Mouse (Mus musculus) forebrain, embryonic 12.5 days (tissue): ENCODE data around the gene Lmod1. TPM values are rescaled to one million over a fixed set of nuclear protein-coding genes. Genes with fewer than 3 reads are reported as not detected.

ENCODE experiments used
- ATAC-seq: fragments of 200-750 bp; cut with Nextera tagmentation; 2 replicates; pipeline ENCODE4 v1.8.0; 2017; ENCODE audit warnings: moderate TSS enrichment; ENCODE audit not compliant: low FRiP score
- H3K27ac ChIP-seq: fragments of 300-500 bp; sonication (generic); 2 replicates; pipeline ENCODE4 v1.5.1; 2016; ENCODE audit warnings: mild to moderate bottlenecking
- H3K27me3 ChIP-seq: fragments of 300-500 bp; sonication (generic); 2 replicates; pipeline ENCODE4 v1.6.1; 2016; ENCODE audit warnings: mild to moderate bottlenecking
- H3K36me3 ChIP-seq: fragments of 300-500 bp; sonication (generic); replicated peaks from 2 replicates; pipeline ENCODE4 v1.6.1; 2016; ENCODE audit warnings: mild to moderate bottlenecking
- H3K4me1 ChIP-seq: fragments of 300-500 bp; sonication (generic); 2 replicates; pipeline ENCODE4 v1.6.1; 2016
- H3K4me2 ChIP-seq: fragments of 300-500 bp; sonication (generic); 2 replicates; pipeline ENCODE4 v1.6.1; 2016; ENCODE audit warnings: mild to moderate bottlenecking, moderate library complexity
- H3K4me3 ChIP-seq: fragments of 300-500 bp; sonication (generic); replicated peaks from 2 replicates; pipeline ENCODE4 v1.5.1; 2016; ENCODE audit warnings: mild to moderate bottlenecking
- H3K9ac ChIP-seq: fragments of 300-500 bp; sonication (generic); 2 replicates; pipeline ENCODE4 v1.6.1; 2016; ENCODE audit warnings: mild to moderate bottlenecking
- H3K9me3 ChIP-seq: fragments of 300-500 bp; sonication (generic); 2 replicates; pipeline ENCODE4 v1.6.1; 2016
- WGBS: fragments of 180-500 bp; shearing (Covaris S2); methylation state at CpG from one replicate; pipeline ENCODE4 v1.1.7; 2016; 5-methylcytosine and 5-hydroxymethylcytosine counted together
- polyA plus RNA-seq: library from polyadenylated mRNA; unstranded; fragments of >200 nt; fragmentation: Nextera tagmentation; extraction: Ambion mirVana; gene quantifications from 2 replicates; pipeline ENCODE4 v1.2.1, GENCODE M21; 2016

Lmod1 gene
- polyA plus RNA-seq, 1 experiment from 2014 or later, result 0.49 TPM

DNA sequence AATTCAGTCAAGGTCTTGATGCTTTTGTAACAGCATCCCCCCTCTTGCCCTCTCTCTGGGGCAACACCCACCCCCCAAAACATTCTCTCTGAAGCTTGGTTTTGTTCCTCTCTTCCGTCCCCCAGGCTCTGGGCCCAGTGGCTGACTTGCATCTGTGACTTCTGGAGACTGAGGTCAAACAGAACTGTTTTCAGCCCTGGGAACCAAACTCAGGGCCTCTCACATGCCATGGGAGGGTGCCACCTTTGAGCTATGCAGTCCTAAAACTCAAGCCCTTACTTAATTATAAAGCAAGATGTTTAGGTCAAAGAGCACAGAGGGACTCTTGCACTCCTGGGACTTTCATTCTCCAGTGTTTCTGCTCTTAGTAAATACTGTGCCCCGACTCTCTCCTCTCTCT, 1.3 kb downstream of the Lmod1 start:
- no peak for ATAC-seq
- no peak overlapping the region for H3K9ac ChIP-seq
- no peaks in the 10 kb centered on the region for H3K36me3 ChIP-seq
- 92% methylated on average over 2 of the region's 2 CpGs for WGBS
- no peak overlapping the region for H3K27ac ChIP-seq
- peaks cover 7% of the 10 kb centered on the region; the same call in 1 of the 2 replicates for H3K27me3 ChIP-seq
- H3K9me3 ChIP-seq, result no peaks in the 10 kb centered on the region
- no peak overlapping the region for H3K4me3 ChIP-seq
- H3K4me2 ChIP-seq, result no peak overlapping the region
- 0 out of 2 replicates have a peak, but pooled peaks cover 6% of the 10 kb centered on the region for H3K4me1 ChIP-seq

DNA sequence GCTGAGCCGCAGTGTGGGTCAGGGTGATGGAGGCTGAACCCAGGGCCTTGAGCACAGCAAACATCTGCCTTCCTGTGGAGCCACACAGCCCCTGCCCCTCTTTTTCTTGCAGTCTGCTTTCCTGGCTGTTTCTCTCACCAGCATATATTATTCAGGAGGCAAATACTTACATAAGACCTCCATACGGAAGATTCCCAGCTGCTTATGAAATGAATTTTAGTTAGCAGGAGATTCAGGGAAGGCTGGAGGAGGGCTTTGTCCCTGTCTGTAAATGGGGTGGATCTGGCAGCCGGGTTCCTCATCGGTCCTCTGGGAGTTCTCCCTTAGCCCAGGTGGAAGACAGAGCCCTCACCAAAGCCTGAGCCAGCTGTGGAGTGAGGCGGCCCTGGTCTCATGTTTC, 3.8 kb downstream of the Lmod1 start:
- peaks cover 4% of the 10 kb centered on the region; the same call in 1 of the 2 replicates for H3K27me3 ChIP-seq
- 65% methylated on average over 5 of the region's 5 CpGs for WGBS

DNA sequence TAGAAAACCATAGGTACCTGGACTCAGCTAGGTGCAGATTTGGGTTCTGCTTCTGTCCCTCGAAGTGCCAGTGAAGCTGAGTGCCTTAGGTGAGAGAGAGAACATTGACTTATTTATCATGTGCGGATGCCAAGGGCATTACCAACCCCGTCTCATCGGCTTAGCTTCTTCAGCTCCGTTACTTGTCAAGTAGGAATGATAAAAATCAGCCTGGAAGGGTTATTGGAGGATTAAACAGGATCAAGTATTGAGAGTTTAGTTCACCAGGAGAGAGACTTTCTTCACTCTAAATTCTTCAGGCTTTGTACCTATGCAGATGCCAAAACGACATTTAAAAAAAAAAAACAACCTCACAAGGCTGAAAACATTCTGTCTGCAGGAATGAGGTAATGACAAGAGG, 6.0 kb downstream of the Lmod1 start:
- no peak overlapping the region for H3K4me3 ChIP-seq
- H3K36me3 ChIP-seq, result no peaks in the 10 kb centered on the region
- no peak overlapping the region for H3K4me2 ChIP-seq
- no peak overlapping the region for H3K27ac ChIP-seq
- H3K27me3 ChIP-seq, result no peaks in the 10 kb centered on the region
- H3K9ac ChIP-seq, result no peak overlapping the region
- WGBS, result 80% methylated on average over 6 of the region's 6 CpGs
- H3K4me1 ChIP-seq, result no peaks in the 10 kb centered on the region
- H3K9me3 ChIP-seq, result no peaks in the 10 kb centered on the region
- ATAC-seq, result no peak

More for the DNA sequence above, 3.8 kb downstream of the Lmod1 start:
- Histone ChIP-seq H3K9me3 (no peaks in the 10 kb centered on the region), H3K4me3 (no peak overlapping the region), H3K4me2 (no peak overlapping the region), H3K36me3 (no peaks in the 10 kb centered on the region), H3K27ac (no peak overlapping the region), H3K9ac (no peak overlapping the region), H3K4me1 (0 out of 2 replicates have a peak, but pooled peaks cover 6% of the 10 kb centered on the region)
- ATAC-seq, result no peak

DNA sequence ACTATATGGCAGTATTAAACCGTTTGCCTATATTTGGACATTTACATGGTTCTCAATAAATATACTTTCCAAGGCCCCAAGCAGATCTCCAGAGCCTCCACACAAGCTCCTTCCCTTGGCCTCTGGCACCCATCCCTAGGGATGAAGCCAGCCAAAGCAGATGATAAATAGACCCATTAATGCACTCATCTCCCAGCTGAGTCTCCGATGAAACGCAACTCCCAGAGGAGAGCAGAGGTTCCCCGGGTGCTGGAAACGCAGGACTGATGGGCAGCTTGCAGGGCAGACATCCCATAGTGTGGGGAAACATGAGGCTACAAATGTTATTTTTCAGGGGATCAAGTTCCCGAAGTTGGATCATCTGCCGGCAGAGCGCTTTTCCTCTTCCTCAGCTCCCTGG, 17.3 kb downstream of the Lmod1 start:
- no peak overlapping the region for H3K9ac ChIP-seq
- no peak overlapping the region for H3K27ac ChIP-seq
- H3K4me2 ChIP-seq, result no peak overlapping the region
- 89% methylated on average over 8 of the region's 8 CpGs for WGBS
- no peak for ATAC-seq
- H3K9me3 ChIP-seq, result no peaks in the 10 kb centered on the region
- no peaks in the 10 kb centered on the region for H3K4me1 ChIP-seq
- no peaks in the 10 kb centered on the region for H3K27me3 ChIP-seq
- H3K4me3 ChIP-seq, result no peak overlapping the region
- no peaks in the 10 kb centered on the region for H3K36me3 ChIP-seq

DNA sequence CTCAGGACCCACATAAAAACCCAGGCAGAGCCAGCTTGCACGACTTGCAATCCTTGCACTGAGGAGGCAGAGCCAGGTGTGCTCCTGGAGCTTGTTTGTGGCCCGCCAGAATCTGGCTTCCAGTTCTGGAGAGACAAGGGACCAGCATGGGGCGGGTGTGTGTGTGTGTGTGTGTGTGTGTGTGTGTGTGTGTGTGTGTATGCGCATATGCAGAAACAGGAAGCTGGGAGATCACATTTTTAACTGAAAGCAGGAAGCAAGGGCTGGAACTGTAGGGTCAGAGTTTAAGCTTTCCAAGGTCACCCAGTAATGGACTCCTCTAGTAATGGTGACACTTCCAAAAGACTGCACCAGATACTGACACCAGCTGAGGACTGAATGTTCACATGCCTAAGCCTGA, 19.4 kb downstream of the Lmod1 start:
- Histone ChIP-seq H3K9ac (no peak overlapping the region), H3K27ac (no peak overlapping the region), H3K27me3 (no peaks in the 10 kb centered on the region), H3K9me3 (no peaks in the 10 kb centered on the region), H3K4me2 (no peak overlapping the region), H3K36me3 (no peaks in the 10 kb centered on the region), H3K4me1 (no peaks in the 10 kb centered on the region), H3K4me3 (no peak overlapping the region)
- no peak for ATAC-seq
- WGBS, result 69% methylated on average over 4 of the region's 4 CpGs

DNA sequence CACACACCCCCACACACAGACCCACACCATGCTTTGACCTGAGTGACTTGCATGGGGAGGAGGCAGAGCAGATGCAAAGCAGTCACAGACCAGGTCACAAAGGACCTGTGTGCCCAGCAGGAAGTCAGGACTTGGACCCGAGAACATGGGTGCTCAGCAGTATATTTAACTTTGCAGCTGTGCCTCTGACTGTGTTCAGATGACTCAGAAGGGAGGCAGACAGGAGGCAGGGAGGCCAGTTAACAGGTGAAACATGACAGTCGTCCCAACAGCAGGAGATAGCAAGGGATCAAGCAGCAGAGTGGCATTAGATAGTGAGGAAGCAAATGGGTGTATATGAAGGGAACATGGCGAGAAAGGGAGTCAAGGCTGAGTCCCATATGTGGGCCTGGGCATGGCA, 22.3 kb downstream of the Lmod1 start:
- Histone ChIP-seq H3K27ac (no peak overlapping the region), H3K4me3 (no peak overlapping the region), H3K4me1 (no peaks in the 10 kb centered on the region), H3K36me3 (no peaks in the 10 kb centered on the region), H3K4me2 (no peak overlapping the region), H3K27me3 (no peaks in the 10 kb centered on the region), H3K9me3 (no peaks in the 10 kb centered on the region), H3K9ac (no peak overlapping the region)
- 68% methylated on average over 3 of the region's 3 CpGs for WGBS
- no peak for ATAC-seq

DNA sequence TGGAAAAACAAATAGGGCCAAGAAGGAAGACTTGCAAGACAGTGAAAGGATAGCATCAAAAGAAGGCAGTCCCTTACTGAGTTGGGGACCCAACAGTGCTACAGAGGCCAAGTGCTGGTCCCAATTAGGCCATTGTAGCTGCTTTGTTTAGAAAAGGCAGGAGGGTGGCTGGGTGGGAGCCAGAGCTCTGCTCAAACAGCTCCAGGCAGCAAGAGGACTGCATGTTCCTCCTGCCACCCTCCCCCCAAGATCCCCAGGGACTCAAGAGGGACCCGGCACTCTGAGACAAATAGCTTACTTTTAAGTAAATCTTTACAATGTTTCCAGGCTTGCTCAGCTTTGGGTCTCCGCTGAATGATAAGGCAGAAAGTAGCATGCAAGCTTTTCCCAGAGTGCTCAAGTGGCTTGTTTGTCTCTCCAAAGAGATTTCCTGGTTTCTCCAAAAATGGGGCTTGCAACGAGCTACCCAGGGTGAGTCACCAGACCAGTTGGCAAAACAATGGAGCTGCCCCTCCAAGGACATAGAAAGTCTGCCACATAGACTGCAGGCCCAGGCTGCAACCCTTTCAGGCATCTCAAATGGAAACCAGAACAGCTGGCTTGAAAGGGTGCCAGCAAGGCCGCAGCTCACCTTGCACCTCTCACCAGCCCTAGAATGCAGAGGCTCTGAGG, 23.0 kb downstream of the Lmod1 start:
- no peaks in the 10 kb centered on the region for H3K27me3 ChIP-seq
- no peak overlapping the region for H3K9ac ChIP-seq
- no peaks in the 10 kb centered on the region for H3K36me3 ChIP-seq
- no peaks in the 10 kb centered on the region for H3K4me1 ChIP-seq
- 53% methylated on average over 4 of the region's 4 CpGs for WGBS
- H3K4me3 ChIP-seq, result no peak overlapping the region
- H3K9me3 ChIP-seq, result no peaks in the 10 kb centered on the region
- no peak overlapping the region for H3K4me2 ChIP-seq
- ATAC-seq, result no peak
- H3K27ac ChIP-seq, result no peak overlapping the region

DNA sequence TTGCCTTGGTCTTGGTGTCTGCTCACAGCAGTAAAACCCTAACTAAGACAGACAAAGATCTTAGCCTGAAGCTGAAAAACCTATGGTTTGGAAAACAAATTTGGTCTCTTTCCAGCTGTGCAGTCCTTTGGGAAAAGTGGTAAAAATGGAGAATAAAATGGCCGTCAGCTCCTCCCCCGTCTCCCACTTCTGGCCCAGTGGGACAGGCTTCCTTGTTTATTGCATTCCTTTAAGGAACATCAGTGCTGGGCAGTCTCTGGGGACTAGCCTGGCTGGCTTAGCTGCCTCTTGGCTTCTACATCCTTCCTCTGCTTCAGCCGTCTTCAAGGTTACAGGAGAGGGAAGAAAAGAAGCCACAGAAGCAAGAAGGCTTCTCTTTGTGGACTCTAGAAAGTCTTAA, 27.3 kb downstream of the Lmod1 start:
- Histone ChIP-seq H3K4me3 (no peak overlapping the region), H3K4me2 (no peak overlapping the region), H3K9ac (no peak overlapping the region), H3K27me3 (no peaks in the 10 kb centered on the region), H3K36me3 (no peaks in the 10 kb centered on the region), H3K4me1 (no peaks in the 10 kb centered on the region), H3K9me3 (no peaks in the 10 kb centered on the region), H3K27ac (no peak overlapping the region)
- WGBS, result 92% methylated on average over 3 of the region's 3 CpGs
- no peak for ATAC-seq

DNA sequence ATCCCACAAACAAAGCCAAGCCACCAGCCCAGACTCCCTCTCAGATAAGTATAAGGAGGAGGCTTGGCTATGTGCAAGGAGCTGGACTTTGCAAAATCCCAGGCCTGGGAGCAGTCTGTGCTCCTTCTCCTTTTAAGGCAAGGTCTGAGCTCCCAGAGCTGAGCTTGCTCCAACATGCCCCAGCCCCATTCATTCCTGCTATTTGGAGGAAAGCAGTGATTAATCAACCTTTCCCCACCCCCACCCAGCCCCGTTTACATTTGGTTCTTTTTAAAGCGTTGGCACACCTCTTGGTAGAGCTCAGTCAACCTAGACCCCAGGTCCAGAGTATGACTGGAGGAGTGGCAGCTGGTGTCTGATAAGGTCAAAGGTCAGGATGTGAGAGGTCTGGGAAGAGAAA, 34.5 kb downstream of the Lmod1 start:
- Histone ChIP-seq H3K27ac (no peak overlapping the region), H3K36me3 (no peaks in the 10 kb centered on the region), H3K4me3 (no peak overlapping the region), H3K4me1 (no peaks in the 10 kb centered on the region), H3K9me3 (no peaks in the 10 kb centered on the region), H3K4me2 (no peak overlapping the region), H3K27me3 (no peaks in the 10 kb centered on the region), H3K9ac (no peak overlapping the region)
- WGBS, result 55% methylated on average over 2 of the region's 2 CpGs
- ATAC-seq, result no peak

DNA sequence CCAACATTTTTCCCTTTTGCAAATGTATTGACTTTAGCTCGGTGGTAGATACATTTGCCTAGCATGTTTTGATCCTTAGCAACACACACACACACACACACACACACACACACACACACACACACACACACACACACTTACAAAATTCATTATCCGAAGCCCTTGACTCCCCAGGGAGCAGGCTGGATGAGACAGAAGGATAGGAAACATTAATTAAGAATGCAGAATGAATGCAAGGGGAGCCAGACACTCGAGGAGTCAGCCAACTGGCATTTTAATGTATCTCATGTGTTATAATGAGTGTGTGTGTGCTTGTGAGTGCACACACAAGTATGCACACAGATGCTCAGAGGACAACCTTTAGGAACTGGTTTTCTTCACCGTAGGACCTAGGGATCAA, 36.9 kb downstream of the Lmod1 start:
- WGBS, result 78% methylated on average over 4 of the region's 4 CpGs
- Histone ChIP-seq H3K36me3 (no peaks in the 10 kb centered on the region), H3K9me3 (no peaks in the 10 kb centered on the region), H3K27me3 (no peaks in the 10 kb centered on the region), H3K27ac (no peak overlapping the region), H3K4me2 (no peak overlapping the region), H3K4me3 (no peak overlapping the region), H3K4me1 (no peaks in the 10 kb centered on the region), H3K9ac (no peak overlapping the region)
- no peak for ATAC-seq

DNA sequence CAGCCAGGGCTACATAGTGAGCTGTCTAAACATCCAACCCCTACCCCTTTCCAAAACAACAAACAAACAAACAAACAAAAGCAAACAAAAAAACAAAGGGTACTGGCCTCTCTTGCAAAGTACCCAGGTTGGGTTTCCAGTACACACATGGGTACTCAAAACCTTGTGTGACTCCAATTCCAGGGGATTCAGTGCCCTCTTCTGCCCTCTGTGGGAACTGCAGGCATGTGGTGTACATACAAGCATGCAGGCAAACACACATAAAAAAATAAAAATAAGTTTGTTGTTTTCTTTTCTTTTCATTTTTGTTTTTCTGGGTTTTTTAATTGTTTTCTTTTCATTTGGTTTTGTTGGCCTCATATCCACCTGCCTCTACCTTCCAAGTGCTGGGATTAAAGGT, 37.5 kb downstream of the Lmod1 start:
- no peaks in the 10 kb centered on the region for H3K36me3 ChIP-seq
- no peak overlapping the region for H3K4me3 ChIP-seq
- no peak overlapping the region for H3K27ac ChIP-seq
- no peaks in the 10 kb centered on the region for H3K27me3 ChIP-seq
- H3K9ac ChIP-seq, result no peak overlapping the region
- no peaks in the 10 kb centered on the region for H3K9me3 ChIP-seq
- ATAC-seq, result no peak
- H3K4me2 ChIP-seq, result no peak overlapping the region
- no peaks in the 10 kb centered on the region for H3K4me1 ChIP-seq

DNA sequence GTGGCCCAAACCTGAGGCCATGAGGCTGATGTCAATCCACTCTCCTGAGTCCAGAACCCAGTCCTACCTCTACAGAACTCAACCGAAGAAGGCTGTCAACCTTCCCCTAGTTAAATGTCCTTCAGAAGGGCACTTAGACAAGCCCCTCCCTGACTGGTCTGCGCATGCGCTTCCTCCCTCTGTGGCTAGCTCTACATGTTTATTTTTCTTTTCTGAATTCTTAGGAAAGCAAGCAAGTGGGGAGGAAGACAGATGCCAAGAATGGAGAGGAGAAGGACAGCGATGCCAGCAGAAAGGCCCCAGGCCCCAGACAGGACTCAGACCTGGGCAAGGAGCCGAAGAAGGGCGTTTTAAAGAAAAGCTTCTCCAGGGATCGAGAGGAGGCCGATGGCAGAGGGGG, 38.8 kb downstream of the Lmod1 start:
- Histone ChIP-seq H3K9ac (no peak overlapping the region), H3K4me3 (no peak overlapping the region), H3K27ac (no peak overlapping the region), H3K4me2 (no peak overlapping the region), H3K27me3 (no peaks in the 10 kb centered on the region), H3K9me3 (no peaks in the 10 kb centered on the region), H3K36me3 (no peaks in the 10 kb centered on the region), H3K4me1 (peaks cover 2% of the 10 kb centered on the region)
- 91% methylated on average over 8 of the region's 8 CpGs for WGBS
- no peak for ATAC-seq

DNA sequence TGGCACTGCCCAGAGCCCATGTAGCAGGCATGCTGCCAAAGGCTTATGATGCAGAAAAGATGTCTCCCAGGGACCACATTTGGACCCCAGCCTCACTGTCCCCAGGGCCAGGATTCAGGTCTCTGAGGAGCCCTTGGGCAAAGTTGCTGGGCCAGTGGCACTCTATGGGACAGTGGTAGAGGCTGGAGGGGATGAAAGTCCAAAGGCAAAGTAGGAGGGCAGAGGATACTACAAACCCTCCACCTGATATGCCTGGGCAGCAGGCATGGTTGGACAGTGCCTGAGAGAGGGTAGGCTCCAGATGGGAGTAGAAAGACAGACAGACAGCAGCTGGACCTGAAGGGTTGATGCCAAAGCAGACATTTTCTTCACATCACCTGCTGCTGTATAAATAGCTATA, 41.8 kb downstream of the Lmod1 start:
- H3K27ac ChIP-seq, result no peak overlapping the region
- no peak overlapping the region for H3K4me2 ChIP-seq
- ATAC-seq, result no peak
- no peaks in the 10 kb centered on the region for H3K9me3 ChIP-seq
- no peaks in the 10 kb centered on the region; the same call in 1 of the 2 replicates for H3K36me3 ChIP-seq
- H3K4me3 ChIP-seq, result no peak overlapping the region
- H3K27me3 ChIP-seq, result peaks cover 6% of the 10 kb centered on the region
- H3K4me1 ChIP-seq, result peaks cover 14% of the 10 kb centered on the region
- H3K9ac ChIP-seq, result no peak overlapping the region
